Mouse (Mus musculus): ENCODE measurements around the gene Rbbp6.

The Rbbp6 gene

GRCm38 (mm10) chr7:122965386-122965785, at the start of gene Rbbp6:
Rbbp6 (plus strand) TSS chr7:122965686.
- DNase-seq = no peak

GRCm38 (mm10) chr7:122919728-122920582, 45.5 kb upstream of the Rbbp6 start:
- peak; percentile 90 for DNase-seq

DNA sequence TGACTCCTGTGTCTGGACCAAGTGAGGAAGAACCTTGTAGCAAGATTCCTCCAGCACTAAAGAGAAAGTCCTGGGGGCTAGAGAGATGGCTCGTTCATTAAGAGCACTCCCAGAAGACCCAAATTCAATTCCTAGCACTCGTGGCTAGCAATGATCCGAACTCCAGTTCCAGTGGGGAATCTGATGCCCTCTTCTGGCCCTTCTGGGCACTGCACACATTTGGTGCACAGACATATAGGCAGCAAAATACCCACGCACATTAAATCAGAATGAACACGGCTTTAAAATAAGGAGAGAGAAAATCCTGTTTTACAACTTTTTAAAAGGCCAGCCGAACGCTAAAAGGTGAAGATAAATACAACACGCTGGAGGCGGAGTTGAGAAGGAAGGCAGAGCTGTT, 43.9 kb upstream of the Rbbp6 start:
- peak; percentile 21 for DNase-seq

- DNase-seq = no peak
Measured at GRCm38 (mm10) chr7:122924256-122924655, 41.2 kb upstream of the Rbbp6 start.

- DNase-seq = peak; percentile 20
Measured at GRCm38 (mm10) chr7:122930494-122930893, 35.0 kb upstream of the Rbbp6 start.

- DNase-seq = no peak
Measured at GRCm38 (mm10) chr7:122932171-122932570, 33.3 kb upstream of the Rbbp6 start.

DNA sequence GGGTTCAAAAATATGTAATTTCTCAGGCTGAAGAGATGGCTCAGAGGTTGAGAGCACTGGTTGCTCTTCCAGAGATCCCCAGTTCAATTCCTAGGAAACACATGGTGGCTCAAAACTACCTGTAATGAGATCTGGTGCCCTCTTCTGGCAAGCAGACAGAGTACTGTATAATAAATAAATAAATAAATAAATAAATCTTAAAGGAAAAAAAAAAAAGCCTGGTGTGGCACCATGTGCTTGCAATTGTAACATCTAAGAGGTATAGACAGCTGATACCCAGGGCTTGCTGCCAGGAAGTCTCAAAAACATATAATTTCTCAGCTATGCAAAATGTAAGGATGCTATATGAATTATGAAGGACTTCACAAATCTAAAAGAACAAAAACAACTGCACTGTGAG, 28.9 kb upstream of the Rbbp6 start:
- DNase-seq = no peak

DNA sequence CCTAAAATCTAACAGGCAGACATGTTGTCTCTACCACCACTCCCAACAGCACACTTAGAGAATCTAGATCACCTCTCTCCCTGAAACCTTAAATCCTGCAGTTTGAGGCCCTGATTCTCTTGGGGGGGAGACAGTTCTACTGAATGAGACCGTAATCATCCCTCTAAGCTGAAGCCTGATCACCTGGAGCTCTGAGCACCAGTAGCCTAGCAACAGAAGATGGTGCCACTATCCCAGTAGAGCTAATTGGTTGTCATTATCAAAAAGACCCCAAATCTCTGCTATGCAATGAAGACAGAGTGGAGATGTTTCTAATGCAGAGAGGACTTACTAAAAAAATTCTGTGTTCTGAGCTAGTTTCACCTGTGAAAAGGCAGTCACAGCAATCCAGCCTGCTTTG, 27.3 kb upstream of the Rbbp6 start:
- no peak for DNase-seq

DNA sequence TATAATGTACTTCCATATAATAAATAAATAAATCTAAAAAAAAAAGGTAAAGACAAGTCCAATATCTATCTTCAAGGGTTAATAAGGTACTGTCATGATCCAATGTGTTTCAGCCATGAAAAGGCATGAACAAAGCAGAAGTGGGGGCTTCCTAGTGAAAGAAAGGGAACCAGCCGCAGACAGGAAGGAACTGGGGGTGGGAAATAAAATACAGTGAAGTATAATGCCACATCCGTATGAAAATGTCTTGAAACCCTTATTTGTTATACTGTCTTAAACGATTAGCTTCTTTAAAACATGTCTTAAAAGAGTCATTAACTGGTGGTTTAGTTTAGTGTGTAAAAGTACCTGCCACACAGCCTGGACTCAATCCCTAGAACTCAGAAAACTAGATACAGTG, 26.3 kb upstream of the Rbbp6 start:
- DNase-seq = no peak

- no peak for DNase-seq
Measured at GRCm38 (mm10) chr7:122940371-122941075, 25.0 kb upstream of the Rbbp6 start.

GRCm38 (mm10) chr7:122942111-122942510, 23.4 kb upstream of the Rbbp6 start:
- DNase-seq = no peak

DNA sequence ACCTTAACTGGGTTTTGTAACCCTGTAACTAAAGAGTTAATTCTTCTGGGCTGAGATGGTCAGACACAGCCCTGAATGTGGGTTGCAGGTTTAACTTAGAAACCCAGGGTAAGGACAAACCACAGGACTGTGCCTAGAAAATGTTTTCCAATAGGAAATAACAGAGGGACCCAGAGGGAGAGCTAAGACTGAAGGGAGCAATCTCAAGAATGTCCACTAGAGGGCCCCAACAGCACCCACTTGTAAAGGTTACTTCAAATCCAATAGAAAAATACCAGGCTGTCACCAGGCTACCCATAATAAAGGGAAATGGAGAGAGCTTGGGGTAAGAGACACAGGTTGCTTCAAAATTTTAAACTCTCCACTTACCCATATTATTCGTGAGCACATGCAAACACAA, 20.3 kb upstream of the Rbbp6 start:
- peak; percentile 81 for DNase-seq

GRCm38 (mm10) chr7:122949268-122949667, 16.2 kb upstream of the Rbbp6 start:
- no peak for DNase-seq

- no peak for DNase-seq
Measured at GRCm38 (mm10) chr7:122951464-122951863, 14.0 kb upstream of the Rbbp6 start.

GRCm38 (mm10) chr7:122952066-122952465, 13.4 kb upstream of the Rbbp6 start:
- no peak for DNase-seq

DNA sequence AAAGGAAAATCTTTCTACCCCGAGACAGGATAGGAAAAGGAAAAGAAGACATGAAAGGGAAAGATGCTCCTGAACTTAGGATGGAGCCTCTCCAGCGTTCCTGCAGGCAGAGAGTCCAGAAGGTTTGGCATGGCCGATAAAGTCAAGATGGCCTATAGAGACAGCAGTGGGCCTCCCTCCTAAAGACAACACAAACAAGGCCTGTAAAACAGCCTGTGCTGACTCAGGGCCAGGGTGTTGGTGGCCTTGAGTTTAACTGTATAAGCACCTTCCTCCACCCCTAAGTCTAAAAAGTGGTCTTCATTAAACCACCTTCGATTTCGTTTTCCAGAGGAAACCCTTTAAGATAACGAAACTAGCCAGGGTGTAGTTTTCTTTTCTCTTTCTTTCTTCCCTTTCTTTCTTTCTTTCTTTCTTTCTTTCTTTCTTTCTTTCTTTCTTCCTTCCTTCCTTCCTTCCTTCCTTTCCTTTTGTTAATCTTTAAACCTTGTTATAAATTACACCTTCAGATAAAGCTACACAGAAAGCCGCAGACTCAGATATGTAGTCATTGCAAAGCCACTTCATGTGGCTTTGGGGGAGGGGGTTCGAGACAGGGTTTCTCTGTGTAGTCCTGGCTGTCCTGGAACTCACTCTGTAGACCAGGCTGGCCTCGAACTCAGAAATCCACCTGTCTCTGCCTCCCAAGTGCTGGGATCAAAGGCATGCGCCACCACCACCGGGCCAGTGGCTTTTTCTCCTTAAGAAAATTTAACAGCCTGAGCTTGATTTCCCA, 10.8 kb upstream of the Rbbp6 start:
- no peak for DNase-seq

DNA sequence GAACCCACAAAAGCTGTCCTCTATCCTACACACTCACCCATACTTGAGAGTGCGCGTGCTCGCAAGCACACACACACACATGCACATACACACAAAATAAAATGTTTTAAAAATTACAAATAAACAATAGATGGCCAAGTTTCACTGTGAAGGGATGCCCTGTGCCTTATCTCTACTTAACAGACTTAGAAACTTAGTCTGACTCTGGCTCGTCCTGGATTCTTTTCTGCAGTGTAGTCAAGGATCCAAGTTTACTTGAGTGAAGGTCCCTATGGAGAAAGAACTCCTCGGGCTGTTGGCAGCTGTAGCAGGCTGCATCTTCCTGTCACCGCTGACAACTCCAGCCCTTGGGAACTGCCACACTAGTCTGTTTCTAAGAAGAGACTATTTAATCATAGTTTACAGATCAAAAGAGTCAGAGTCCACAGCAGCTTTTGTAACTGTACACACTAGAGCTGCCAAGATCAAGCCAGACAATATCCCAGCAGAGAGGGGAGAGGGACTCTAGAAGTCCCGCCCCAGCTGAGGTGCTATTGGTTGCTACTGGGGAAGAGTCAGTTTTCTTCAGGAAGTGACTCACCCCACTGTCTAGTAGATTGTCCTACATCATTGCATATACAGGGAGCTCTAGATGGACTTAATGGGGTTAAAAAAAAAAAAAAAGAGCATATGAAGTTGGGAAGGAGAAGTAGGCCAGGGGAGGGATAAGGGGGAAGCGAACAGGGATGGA, 10.1 kb upstream of the Rbbp6 start:
- peak; percentile 40 for DNase-seq

GRCm38 (mm10) chr7:122968751-122969150, 3.3 kb downstream of the Rbbp6 start:
- DNase-seq = no peak

GRCm38 (mm10) chr7:122969231-122970032, 3.9 kb downstream of the Rbbp6 start:
- peak; percentile 98 for DNase-seq

DNA sequence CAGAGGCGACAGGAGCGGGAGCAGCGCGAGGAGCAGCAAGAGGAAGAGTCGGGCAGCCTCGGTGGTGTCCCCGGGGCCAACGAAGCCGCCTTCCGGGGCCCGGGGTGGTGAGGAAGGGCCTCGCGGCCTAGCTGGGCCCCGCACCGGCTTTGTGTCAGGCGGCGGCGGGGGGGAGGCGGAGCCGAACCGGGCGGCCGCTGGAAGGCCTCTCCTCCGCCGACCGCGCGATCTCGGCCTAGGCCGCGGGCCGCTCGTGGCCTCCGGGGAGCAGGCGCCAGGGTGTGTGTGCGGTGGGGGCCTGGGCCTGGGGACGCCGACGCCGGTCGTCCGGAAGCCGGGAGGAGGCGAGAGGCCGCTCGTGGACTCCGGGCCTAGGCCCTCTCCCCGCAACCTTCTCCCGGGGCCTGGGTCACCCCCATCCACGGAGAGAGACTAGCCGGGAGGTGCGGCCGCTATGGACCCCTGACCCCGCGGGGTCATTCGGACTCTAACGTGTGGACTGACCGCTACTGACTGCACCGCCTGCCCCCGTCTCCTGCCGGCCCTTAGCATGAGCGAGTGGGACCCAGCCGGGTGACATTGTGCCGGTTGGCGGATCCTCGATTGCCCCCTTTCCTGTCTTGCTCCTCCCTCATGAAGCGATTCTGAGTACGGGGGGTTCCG, 4.8 kb downstream of the Rbbp6 start:
- no peak for DNase-seq

GRCm38 (mm10) chr7:122970864-122971420, 5.5 kb downstream of the Rbbp6 start:
- no peak for DNase-seq

Measured in retina, postnatal 1 day (tissue).